Mouse (Mus musculus): ENCODE data around the gene Zfp768. TPM values are rescaled to one million over a fixed set of nuclear protein-coding genes. Genes with fewer than 3 reads are reported as not detected.
"Not testable (repeated sequence)": the region's sequence is repeated elsewhere in the genome, so short reads cannot be mapped to it uniquely, and the experiment has no call there.

The Zfp768 gene
- polyA plus RNA-seq, 1 experiment from 2014 or later, result 19.1 TPM

DNA sequence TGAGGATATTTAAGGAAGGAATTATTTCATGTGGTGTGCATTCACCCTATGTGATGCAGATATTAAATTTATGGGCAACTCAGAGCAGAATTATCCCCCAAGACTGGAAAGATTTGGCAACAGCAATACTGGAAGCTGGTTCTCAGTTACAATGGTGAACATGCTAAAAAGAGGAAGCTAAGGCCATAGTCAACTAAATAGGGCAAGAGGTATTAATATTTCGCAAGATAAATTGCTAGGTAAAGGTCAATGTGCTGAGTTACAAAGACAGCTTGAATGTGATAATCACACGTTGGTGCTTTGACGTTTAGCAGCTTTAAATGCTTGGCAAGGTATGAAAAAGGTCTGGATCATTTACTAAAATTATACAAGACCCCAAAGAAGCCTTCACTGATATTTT lies 10.4 kb upstream of the Zfp768 start:
- ATAC-seq (ENCODE audit: insufficient number of reproducible peaks, low FRiP score), result no peak
- no peaks in the 10 kb centered on the region for H3K4me1 ChIP-seq (replicated peaks)
- H3K4me3 ChIP-seq, result no peak overlapping the region
- H3K4me2 ChIP-seq, result no peak overlapping the region
- no peak overlapping the region for H3K27ac ChIP-seq (ENCODE audit: poor library complexity, severe bottlenecking)
- H3K9me3 ChIP-seq (replicated peaks), result no peaks in the 10 kb centered on the region
- no peak overlapping the region for H3K9ac ChIP-seq
- WGBS, result 58% methylated on average over 3 of the region's 3 CpGs
- H3K27me3 ChIP-seq (replicated peaks), result peaks cover 17% of the 10 kb centered on the region
- H3K36me3 ChIP-seq, result no peaks in the 10 kb centered on the region

DNA sequence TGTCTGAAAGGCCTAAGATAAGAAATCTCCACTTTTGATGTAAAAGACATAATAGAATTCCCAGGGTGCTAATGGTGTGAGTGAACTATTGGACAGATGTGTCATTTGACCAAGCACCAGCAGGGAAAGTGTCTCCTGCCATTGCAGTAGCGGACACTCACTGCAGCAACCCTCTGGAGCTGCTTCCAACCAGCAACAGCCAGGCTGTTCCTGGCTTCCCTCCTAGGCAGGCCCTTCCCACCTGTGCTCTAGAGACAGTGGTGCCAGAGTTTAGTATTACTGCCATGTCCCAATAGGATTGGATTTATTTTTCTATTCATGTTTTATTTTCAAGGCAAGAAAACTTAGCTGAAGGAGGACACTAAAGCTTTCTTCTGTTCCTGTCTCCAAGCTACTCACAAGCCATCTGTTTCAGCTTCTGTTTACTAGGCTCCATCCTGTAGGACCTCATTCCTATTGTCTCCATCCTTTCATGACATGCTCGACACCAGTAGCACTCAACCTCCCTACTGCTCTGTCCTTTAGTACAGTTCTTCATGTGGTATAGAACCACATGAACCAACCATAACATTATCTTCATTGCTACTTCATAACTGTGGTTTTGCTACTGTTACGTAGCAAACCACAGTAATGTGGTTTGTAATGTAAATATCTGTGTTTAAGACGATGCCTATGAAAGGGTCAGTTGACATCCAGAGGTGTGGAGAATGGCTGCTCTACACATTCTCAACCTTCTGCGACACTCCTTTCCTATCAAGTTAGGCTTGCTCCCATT lies 6.0 kb upstream of the Zfp768 start:
- no peak for ATAC-seq (ENCODE audit: insufficient number of reproducible peaks, low FRiP score)
- no peaks in the 10 kb centered on the region for H3K9me3 ChIP-seq (replicated peaks)
- H3K27me3 ChIP-seq (replicated peaks), result no peaks in the 10 kb centered on the region; the same call in 1 of the 2 replicates
- peaks cover 6% of the 10 kb centered on the region for H3K4me1 ChIP-seq (replicated peaks)
- 85% methylated on average over 5 of the region's 5 CpGs for WGBS
- H3K4me2 ChIP-seq, result no peak overlapping the region
- H3K36me3 ChIP-seq, result no peaks in the 10 kb centered on the region
- H3K9ac ChIP-seq, result no peak overlapping the region
- no peak overlapping the region for H3K4me3 ChIP-seq
- no peak overlapping the region for H3K27ac ChIP-seq (ENCODE audit: poor library complexity, severe bottlenecking)

DNA sequence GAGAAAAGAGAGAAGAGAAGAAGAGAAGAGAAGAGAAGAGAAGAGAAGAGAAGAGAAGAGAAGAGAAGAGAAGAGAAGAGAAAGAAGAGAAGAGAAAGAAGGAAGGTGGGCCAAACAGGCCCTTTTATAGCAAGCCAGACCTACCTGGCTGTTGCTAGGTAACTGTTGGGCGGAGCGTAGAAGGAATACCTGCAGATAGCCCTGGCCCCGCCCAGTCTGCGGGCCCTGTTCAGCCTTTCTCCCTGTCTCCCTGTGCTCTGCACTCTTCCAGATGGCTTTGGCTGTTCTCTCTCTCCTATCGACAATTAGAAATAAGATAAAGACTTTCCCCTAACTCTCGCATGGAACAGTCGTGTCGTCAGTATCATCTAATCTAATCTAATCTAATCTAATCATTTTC lies 1.3 kb upstream of the Zfp768 start:
- peaks cover 27% of the 10 kb centered on the region for H3K4me1 ChIP-seq (replicated peaks)
- peaks cover 25% of the 10 kb centered on the region for H3K36me3 ChIP-seq
- no peak for ATAC-seq (ENCODE audit: insufficient number of reproducible peaks, low FRiP score)
- H3K9me3 ChIP-seq (replicated peaks), result no peaks in the 10 kb centered on the region
- 9% methylated on average over 8 of the region's 8 CpGs for WGBS
- peak overlapping the region; percentile 96 for H3K9ac ChIP-seq
- H3K27me3 ChIP-seq (replicated peaks), result no peaks in the 10 kb centered on the region
- H3K27ac ChIP-seq (ENCODE audit: poor library complexity, severe bottlenecking), result peak overlapping the region; percentile 96
- peak overlapping the region; percentile 74 for H3K4me2 ChIP-seq
- peak overlapping the region; percentile 88 for H3K4me3 ChIP-seq

DNA sequence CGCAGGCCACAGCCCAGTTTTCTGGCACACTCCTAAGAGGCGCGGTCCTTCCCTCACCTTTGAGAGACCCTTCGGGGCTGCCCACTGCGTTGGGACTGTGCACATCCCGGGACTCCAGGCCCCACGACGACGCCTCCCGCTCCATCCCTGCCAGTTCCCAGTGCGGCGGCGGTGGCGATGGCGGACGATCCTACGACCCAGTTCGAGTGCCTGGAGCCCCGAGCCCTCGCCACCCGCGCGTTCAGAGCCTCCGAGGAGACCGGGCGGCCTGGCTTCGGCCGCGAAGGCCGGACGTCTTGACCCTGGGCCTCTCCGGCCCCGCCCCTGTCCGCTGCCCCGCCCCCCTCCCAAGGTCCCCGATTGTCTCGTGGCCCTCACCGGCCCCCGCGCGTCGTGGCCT lies 297 bp downstream of the Zfp768 start:
- peak; percentile 73 for ATAC-seq (ENCODE audit: insufficient number of reproducible peaks, low FRiP score)
- H3K9ac ChIP-seq, result peak overlapping the region; percentile 96
- peak overlapping the region; percentile 88 for H3K4me3 ChIP-seq

DNA sequence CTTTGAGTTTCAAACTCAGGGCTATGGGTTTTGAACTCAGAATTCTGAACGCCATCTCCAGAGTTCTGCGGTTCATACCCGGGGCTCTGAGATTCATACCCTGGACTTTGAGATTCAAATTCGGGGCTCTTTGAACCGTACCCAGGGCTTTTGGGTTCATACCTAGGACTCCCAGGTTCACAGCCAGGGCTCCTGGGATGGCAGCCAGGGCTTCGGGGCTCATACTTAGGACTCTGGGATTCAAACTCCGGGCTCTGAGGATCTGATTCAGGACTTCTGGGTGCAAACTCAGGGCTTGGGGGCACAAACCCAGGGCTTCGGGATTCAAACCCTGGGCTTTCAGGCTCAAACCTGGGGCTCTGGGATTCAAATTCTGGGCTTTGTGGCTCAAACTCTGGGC lies 1.0 kb downstream of the Zfp768 start:
- peaks cover 27% of the 10 kb centered on the region for H3K4me1 ChIP-seq (replicated peaks)
- WGBS, result 87% methylated on average over 8 of the region's 8 CpGs
- no peak overlapping the region for H3K27ac ChIP-seq (ENCODE audit: poor library complexity, severe bottlenecking)
- no peaks in the 10 kb centered on the region for H3K9me3 ChIP-seq (replicated peaks)
- H3K4me2 ChIP-seq, result peak overlapping the region; percentile 74
- H3K27me3 ChIP-seq (replicated peaks), result no peaks in the 10 kb centered on the region
- H3K4me3 ChIP-seq, result peak overlapping the region; percentile 88
- H3K36me3 ChIP-seq, result peaks cover 33% of the 10 kb centered on the region
- H3K9ac ChIP-seq, result peak overlapping the region; percentile 96
- no peak for ATAC-seq (ENCODE audit: insufficient number of reproducible peaks, low FRiP score)

More for the DNA sequence above, 297 bp downstream of the Zfp768 start:
- under 1% methylated on average over 41 of the region's 42 CpGs for WGBS
- Histone ChIP-seq H3K4me1 (replicated peaks) (peaks cover 27% of the 10 kb centered on the region), H3K4me2 (peak overlapping the region; percentile 74), H3K9me3 (replicated peaks) (no peaks in the 10 kb centered on the region), H3K27me3 (replicated peaks) (no peaks in the 10 kb centered on the region), H3K36me3 (peaks cover 33% of the 10 kb centered on the region), H3K27ac (ENCODE audit: poor library complexity, severe bottlenecking) (peak overlapping the region; percentile 96)

DNA sequence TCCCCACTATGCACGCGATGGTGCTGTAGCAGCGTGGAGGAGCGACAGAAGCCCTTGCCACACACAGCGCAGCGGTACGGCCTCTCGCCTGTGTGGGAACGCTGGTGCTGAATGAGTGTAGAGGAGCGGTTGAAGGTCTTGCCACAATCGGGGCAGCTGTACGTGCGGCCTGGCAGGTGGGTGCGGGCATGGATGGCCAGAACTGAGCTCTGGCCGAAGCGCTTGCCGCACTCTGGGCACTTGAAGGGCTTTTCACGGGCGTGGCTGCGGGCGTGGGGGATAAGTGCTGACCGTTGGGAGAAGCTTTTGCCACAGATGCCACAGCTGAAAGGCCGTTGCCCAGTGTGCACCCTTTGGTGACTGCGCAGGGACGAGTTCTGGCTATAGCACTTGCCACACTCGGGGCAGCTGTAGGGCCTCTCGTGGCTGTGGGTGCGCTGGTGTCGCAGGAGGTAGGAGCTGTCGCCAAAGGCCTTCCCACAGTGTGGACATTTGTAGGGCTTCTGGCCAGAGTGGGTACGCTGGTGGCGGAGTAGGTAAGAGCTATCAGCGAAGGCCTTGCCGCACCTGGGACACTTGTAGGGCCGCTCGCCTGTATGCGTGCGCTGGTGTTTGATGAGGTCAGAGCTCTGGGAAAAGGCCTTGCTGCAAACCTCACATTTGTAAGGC lies 1.9 kb downstream of the Zfp768 start:
- no peak overlapping the region for H3K4me3 ChIP-seq
- H3K27ac ChIP-seq (ENCODE audit: poor library complexity, severe bottlenecking), result no peak overlapping the region
- H3K4me2 ChIP-seq, result no peak overlapping the region

DNA sequence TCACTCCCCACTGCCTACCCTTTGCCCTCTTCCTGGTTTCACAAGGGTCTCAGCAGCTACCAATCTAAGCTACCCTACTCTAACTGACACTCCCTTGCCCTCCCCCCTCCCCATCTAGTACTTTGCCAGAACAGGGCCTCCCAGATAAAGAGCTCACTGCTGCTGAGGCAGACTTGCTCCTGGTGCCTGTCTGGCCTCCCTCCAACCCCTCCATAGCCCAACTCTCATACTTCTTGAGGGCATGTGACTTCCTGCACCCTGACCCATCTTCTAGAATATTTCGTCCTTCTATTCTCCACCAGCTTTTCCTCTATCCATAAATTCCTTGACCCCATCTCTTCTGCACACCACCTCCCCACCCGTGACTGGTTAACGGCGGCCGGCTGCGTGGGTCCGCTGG lies 2.5 kb downstream of the Zfp768 start:
- no peak overlapping the region for H3K27ac ChIP-seq (ENCODE audit: poor library complexity, severe bottlenecking)
- no peaks in the 10 kb centered on the region for H3K27me3 ChIP-seq (replicated peaks)
- no peak overlapping the region for H3K4me3 ChIP-seq
- no peaks in the 10 kb centered on the region for H3K9me3 ChIP-seq (replicated peaks)
- 88% methylated on average over 7 of the region's 7 CpGs for WGBS
- H3K4me1 ChIP-seq (replicated peaks), result peaks cover 32% of the 10 kb centered on the region
- H3K36me3 ChIP-seq, result peaks cover 33% of the 10 kb centered on the region
- H3K9ac ChIP-seq, result 0 out of 2 replicates have a peak overlapping the region, but pooled peaks have one; percentile 4
- ATAC-seq (ENCODE audit: insufficient number of reproducible peaks, low FRiP score), result no peak
- H3K4me2 ChIP-seq, result 0 out of 2 replicates have a peak overlapping the region, but pooled peaks have one; percentile 2

More for the DNA sequence above, 1.9 kb downstream of the Zfp768 start:
- ATAC-seq (ENCODE audit: insufficient number of reproducible peaks, low FRiP score), result no peak
- Histone ChIP-seq H3K27me3 (replicated peaks) (no peaks in the 10 kb centered on the region), H3K9ac (0 out of 2 replicates have a peak overlapping the region, but pooled peaks have one; percentile 4), H3K36me3 (peaks cover 33% of the 10 kb centered on the region), H3K4me1 (replicated peaks) (peaks cover 27% of the 10 kb centered on the region), H3K9me3 (replicated peaks) (no peaks in the 10 kb centered on the region)
- 90% methylated on average over 38 of the region's 38 CpGs for WGBS

DNA sequence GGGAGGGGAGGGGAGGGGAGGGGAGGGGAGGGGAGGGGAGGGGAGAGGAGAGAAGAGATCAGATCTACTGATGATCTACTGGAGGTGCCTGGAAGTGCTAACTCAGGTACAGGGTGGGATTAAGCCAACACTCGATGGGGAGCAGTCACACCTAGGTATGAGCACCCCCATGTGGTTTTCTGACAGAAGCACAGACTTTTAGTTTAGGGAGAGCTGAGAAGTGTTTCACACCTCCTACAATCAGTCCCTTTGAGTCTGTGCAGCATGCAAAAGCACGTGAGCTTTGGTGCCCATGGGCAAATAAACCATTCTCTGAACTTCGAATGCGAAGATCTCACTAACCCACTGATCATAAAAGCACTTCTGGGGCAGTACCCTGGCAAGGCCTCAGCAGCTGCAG lies 3.1 kb downstream of the Zfp768 start:
- H3K4me3 ChIP-seq, result no peak overlapping the region
- no peaks in the 10 kb centered on the region for H3K9me3 ChIP-seq (replicated peaks)
- no peak overlapping the region for H3K9ac ChIP-seq
- no peak overlapping the region for H3K27ac ChIP-seq (ENCODE audit: poor library complexity, severe bottlenecking)
- no peaks in the 10 kb centered on the region for H3K27me3 ChIP-seq (replicated peaks)
- no peak for ATAC-seq (ENCODE audit: insufficient number of reproducible peaks, low FRiP score)
- 59% methylated on average over 4 of the region's 4 CpGs for WGBS
- peaks cover 32% of the 10 kb centered on the region for H3K4me1 ChIP-seq (replicated peaks)
- no peak overlapping the region for H3K4me2 ChIP-seq
- H3K36me3 ChIP-seq, result peaks cover 33% of the 10 kb centered on the region

DNA sequence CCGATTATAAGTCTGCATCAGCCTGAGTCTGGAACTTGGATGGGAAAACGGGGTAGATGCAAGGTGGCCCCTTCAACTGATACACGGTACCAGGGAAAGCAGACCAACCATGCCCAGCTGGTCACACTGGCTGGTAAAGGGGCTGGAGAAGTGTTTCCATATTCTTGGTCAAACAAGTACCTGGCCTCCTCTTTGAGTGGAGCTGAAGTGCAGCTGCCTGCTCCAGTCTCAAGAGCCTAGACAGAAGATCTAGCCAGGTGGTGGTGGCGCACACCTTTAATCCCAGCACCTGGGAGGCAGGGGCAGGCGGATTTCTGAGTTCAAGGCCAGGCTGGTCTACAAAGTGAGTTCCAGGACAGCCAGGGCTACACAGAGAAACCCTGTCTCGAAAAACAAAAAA lies 3.5 kb downstream of the Zfp768 start:
- H3K27me3 ChIP-seq (replicated peaks); H3K27ac ChIP-seq (ENCODE audit: poor library complexity, severe bottlenecking); H3K4me3 ChIP-seq; ATAC-seq (ENCODE audit: insufficient number of reproducible peaks, low FRiP score); H3K4me2 ChIP-seq; H3K9ac ChIP-seq; H3K9me3 ChIP-seq (replicated peaks): not testable (repeated sequence)
- H3K4me1 ChIP-seq (replicated peaks), result peaks cover 29% of the 10 kb centered on the region
- H3K36me3 ChIP-seq, result peaks cover 33% of the 10 kb centered on the region
- 91% methylated on average over 5 of the region's 6 CpGs for WGBS

DNA sequence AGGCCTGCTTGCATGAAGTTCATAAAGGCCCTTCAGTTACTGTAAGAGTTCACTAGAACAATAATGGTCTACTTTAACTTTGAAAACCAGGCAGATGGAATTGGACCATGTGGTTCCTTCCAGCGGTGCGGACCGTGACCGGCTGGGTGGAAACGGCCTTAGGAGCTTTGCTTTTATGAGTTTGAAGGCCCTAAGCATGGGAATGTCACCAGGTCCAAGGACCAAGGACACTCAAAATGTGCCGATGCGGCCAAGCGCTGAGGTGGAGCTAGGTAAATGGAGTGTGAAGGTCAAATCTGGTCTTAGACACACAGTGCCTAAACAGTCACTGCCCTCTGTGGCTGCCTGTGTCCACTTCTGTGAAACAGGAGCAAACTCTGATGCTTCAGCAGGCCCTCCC lies 4.0 kb downstream of the Zfp768 start:
- no peaks in the 10 kb centered on the region for H3K27me3 ChIP-seq (replicated peaks)
- 94% methylated on average over 8 of the region's 8 CpGs for WGBS
- no peaks in the 10 kb centered on the region for H3K9me3 ChIP-seq (replicated peaks)
- no peak for ATAC-seq (ENCODE audit: insufficient number of reproducible peaks, low FRiP score)
- H3K4me3 ChIP-seq, result no peak overlapping the region
- H3K36me3 ChIP-seq, result peaks cover 33% of the 10 kb centered on the region
- no peak overlapping the region for H3K9ac ChIP-seq
- H3K27ac ChIP-seq (ENCODE audit: poor library complexity, severe bottlenecking), result no peak overlapping the region
- H3K4me1 ChIP-seq (replicated peaks), result peaks cover 26% of the 10 kb centered on the region
- H3K4me2 ChIP-seq, result no peak overlapping the region

DNA sequence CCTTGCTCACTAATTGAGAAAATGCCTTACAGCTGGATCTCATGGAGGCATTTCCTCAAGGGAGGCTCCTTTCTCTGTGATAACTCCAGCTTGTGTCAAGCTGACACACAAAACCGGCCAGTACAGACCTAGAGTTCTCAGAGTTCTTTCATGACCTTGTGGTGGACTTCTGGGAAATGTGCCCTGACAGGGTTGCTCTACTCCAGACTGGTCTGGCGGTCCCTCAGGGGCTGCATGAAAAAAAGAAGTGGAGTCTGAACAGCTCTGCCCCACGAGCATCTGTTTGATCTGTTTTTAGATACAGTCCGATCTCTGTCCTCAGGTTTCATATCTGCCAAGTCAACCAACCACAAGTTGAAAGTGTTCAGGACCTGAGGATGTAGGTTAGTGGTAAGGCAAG lies 7.8 kb downstream of the Zfp768 start:
- H3K9ac ChIP-seq, result no peak overlapping the region
- H3K9me3 ChIP-seq (replicated peaks), result no peaks in the 10 kb centered on the region; the same call in 1 of the 2 replicates
- H3K27me3 ChIP-seq (replicated peaks), result no peaks in the 10 kb centered on the region
- WGBS, result 43% methylated on average over 4 of the region's 4 CpGs
- ATAC-seq (ENCODE audit: insufficient number of reproducible peaks, low FRiP score), result no peak
- peaks cover 16% of the 10 kb centered on the region for H3K36me3 ChIP-seq
- no peak overlapping the region for H3K27ac ChIP-seq (ENCODE audit: poor library complexity, severe bottlenecking)
- no peak overlapping the region for H3K4me3 ChIP-seq
- H3K4me1 ChIP-seq (replicated peaks), result peaks cover 8% of the 10 kb centered on the region
- H3K4me2 ChIP-seq, result no peak overlapping the region

All from heart, embryonic 12.5 days (tissue).